Mouse (Mus musculus): ENCODE measurements around the gene Fbh1. TPM values are rescaled to one million over a fixed set of nuclear protein-coding genes. Genes with fewer than 3 reads are reported as not detected.

The Fbh1 gene
- total RNA-seq, 2 experiments from 2014 or later, result 32.8 to 38.9 TPM

Other genes with a start within 250 kb of the Fbh1 start
- gene Pfkfb3, start 223.5 kb downstream of the Fbh1 start, total RNA-seq (2021), result 10 to 100 TPM; 14.9 to 20.5 TPM
- gene Rbm17, start 173.4 kb downstream of the Fbh1 start, total RNA-seq (2021), result 10 to 100 TPM; 45.0 to 49.5 TPM
- gene Gm17490, start 151.3 kb downstream of the Fbh1 start, total RNA-seq (2021), result not detected
- gene Il2ra, start 134.8 kb downstream of the Fbh1 start, total RNA-seq (2021), result under 1 TPM; 0.16 to 0.42 TPM
- 10 to 100 TPM; 10.6 to 22.8 TPM for gene Il15ra, start 72.3 kb downstream of the Fbh1 start, total RNA-seq (2021)
- gene Ankrd16, start 294 bp upstream of the Fbh1 start, total RNA-seq (2021), result 10 to 100 TPM; 23.3 to 26.7 TPM

Data from gastrocnemius, postnatal 14 days (tissue).